Mouse (Mus musculus): ENCODE data around the gene Tas2r135. TPM values are rescaled to one million over a fixed set of nuclear protein-coding genes. Genes with fewer than 3 reads are reported as not detected.

Gene Tas2r135
- polyA plus RNA-seq, 1 experiment = not detected

GRCm38 (mm10) chr6:42398998-42399397 is 6.2 kb upstream of the Tas2r135 start:
- no peaks in the 10 kb centered on the region for H3K4me1 ChIP-seq (ENCODE audit: control insufficient read depth)
- no peaks in the 10 kb centered on the region for H3K27me3 ChIP-seq (ENCODE audit: control insufficient read depth)
- no peaks in the 10 kb centered on the region for H3K36me3 ChIP-seq (ENCODE audit: control insufficient read depth)
- H3K4me3 ChIP-seq (replicated peaks) = no peak overlapping the region
- no peak for TF ChIP-seq TAL1 (IDR thresholded peaks at IDR 0.05; ENCODE audit: low read length)
- no peak for TF ChIP-seq GATA1 (IDR thresholded peaks at IDR 0.05; ENCODE audit: low read length)
- no peaks in the 10 kb centered on the region for H3K9me3 ChIP-seq (ENCODE audit: control insufficient read depth, low read length)

GRCm38 (mm10) chr6:42399938-42400337 is 5.3 kb upstream of the Tas2r135 start, which contains the start of gene Tas2r143:
Gene Tas2r143, plus strand, starts transcription at chr6:42400238.
- H3K36me3 ChIP-seq (ENCODE audit: control insufficient read depth) = no peaks in the 10 kb centered on the region
- no peaks in the 10 kb centered on the region for H3K9me3 ChIP-seq (ENCODE audit: control insufficient read depth, low read length)
- TF ChIP-seq TAL1 (IDR thresholded peaks at IDR 0.05; ENCODE audit: low read length) (no peak), GATA1 (IDR thresholded peaks at IDR 0.05; ENCODE audit: low read length) (no peak)
- no peak within 1 kb of the TSS for H3K4me3 ChIP-seq (replicated peaks)
- H3K4me1 ChIP-seq (ENCODE audit: control insufficient read depth) = no peaks in the 10 kb centered on the region
- no peaks in the 10 kb centered on the region for H3K27me3 ChIP-seq (ENCODE audit: control insufficient read depth)

DNA sequence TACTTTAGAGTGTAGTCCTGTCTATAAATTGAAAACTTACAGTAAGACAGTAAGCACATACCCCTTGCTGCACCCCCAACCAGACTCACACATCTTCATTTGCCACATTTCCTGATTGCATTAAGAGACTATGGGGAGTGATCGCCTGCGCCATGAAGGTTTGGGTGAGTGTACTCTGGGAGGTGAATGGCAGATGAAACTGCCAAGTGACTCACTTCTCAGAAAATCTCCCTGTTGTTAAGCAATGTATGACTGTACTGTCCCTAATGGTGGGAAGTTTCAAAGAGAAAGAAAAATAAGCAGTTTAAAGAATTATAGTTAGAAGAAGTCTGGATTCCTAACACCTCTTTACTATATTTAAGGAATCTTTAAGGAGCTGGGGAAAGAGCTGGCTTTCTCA is 14.2 kb downstream of the Tas2r135 start:
- Histone ChIP-seq H3K36me3 (ENCODE audit: control insufficient read depth) (no peaks in the 10 kb centered on the region), H3K4me1 (ENCODE audit: control insufficient read depth) (no peaks in the 10 kb centered on the region), H3K9me3 (ENCODE audit: control insufficient read depth, low read length) (no peaks in the 10 kb centered on the region), H3K27me3 (ENCODE audit: control insufficient read depth) (no peaks in the 10 kb centered on the region), H3K4me3 (replicated peaks) (no peak overlapping the region)
- no peak for TF ChIP-seq GATA1 (IDR thresholded peaks at IDR 0.05; ENCODE audit: low read length)
- no peak for TF ChIP-seq TAL1 (IDR thresholded peaks at IDR 0.05; ENCODE audit: low read length)

- no peaks in the 10 kb centered on the region for H3K27me3 ChIP-seq (ENCODE audit: control insufficient read depth)
- H3K4me3 ChIP-seq (replicated peaks) = no peak overlapping the region
- TF ChIP-seq GATA1 (IDR thresholded peaks at IDR 0.05; ENCODE audit: low read length) (no peak), TAL1 (IDR thresholded peaks at IDR 0.05; ENCODE audit: low read length) (no peak)
- no peaks in the 10 kb centered on the region for H3K9me3 ChIP-seq (ENCODE audit: control insufficient read depth, low read length)
- H3K36me3 ChIP-seq (ENCODE audit: control insufficient read depth) = no peaks in the 10 kb centered on the region
- H3K4me1 ChIP-seq (ENCODE audit: control insufficient read depth) = no peaks in the 10 kb centered on the region
Observed at GRCm38 (mm10) chr6:42421439-42421838, 16.2 kb downstream of the Tas2r135 start.

DNA sequence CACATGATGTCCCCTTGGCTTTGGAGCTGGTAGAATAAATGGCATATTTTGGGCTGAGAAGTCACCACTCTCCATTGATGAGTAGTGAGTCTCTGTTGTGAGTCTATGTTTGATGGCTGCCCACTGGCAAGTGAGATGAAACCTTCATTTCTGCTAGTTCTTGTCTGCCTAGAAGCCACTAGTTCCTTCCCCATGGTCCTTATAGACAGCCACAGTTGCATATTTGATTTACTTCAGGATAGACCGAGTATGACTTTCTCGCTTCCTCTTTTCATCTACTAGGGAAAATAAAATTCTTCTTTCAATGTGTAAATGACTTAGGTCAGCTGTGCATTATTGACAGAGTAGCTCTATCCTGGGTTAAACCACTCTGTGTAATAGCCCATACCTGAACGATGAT is 19.2 kb downstream of the Tas2r135 start:
- TF ChIP-seq TAL1 (IDR thresholded peaks at IDR 0.05; ENCODE audit: low read length) (no peak), GATA1 (IDR thresholded peaks at IDR 0.05; ENCODE audit: low read length) (no peak)
- Histone ChIP-seq H3K9me3 (ENCODE audit: control insufficient read depth, low read length) (no peaks in the 10 kb centered on the region), H3K4me1 (ENCODE audit: control insufficient read depth) (no peaks in the 10 kb centered on the region), H3K27me3 (ENCODE audit: control insufficient read depth) (no peaks in the 10 kb centered on the region), H3K36me3 (ENCODE audit: control insufficient read depth) (no peaks in the 10 kb centered on the region), H3K4me3 (replicated peaks) (no peak overlapping the region)

DNA sequence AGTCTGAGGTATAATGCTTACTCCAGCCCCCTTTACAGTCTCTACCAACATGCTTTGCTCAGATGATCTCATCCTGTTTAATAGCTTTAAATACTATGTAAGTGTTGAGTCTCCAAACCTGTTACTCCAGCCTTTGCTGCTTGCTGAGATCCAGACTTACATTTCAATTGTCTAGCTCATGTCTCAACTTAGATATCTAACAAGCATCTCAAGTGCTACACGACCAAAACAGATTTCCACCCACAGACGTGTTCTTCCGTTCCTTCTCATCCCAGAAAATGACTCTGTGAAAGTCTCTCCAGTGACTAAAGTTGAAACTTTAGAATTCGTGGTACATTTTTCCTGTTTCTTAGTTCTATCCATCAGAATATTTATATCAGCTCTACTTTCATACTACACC is 21.1 kb downstream of the Tas2r135 start:
- Histone ChIP-seq H3K4me1 (ENCODE audit: control insufficient read depth) (no peaks in the 10 kb centered on the region), H3K9me3 (ENCODE audit: control insufficient read depth, low read length) (no peaks in the 10 kb centered on the region), H3K36me3 (ENCODE audit: control insufficient read depth) (no peaks in the 10 kb centered on the region), H3K27me3 (ENCODE audit: control insufficient read depth) (no peaks in the 10 kb centered on the region), H3K4me3 (replicated peaks) (no peak overlapping the region)
- TF ChIP-seq GATA1 (IDR thresholded peaks at IDR 0.05; ENCODE audit: low read length) (no peak), TAL1 (IDR thresholded peaks at IDR 0.05; ENCODE audit: low read length) (no peak)

GRCm38 (mm10) chr6:42433554-42433953 is 28.3 kb downstream of the Tas2r135 start:
- no peaks in the 10 kb centered on the region for H3K9me3 ChIP-seq (ENCODE audit: control insufficient read depth, low read length)
- no peaks in the 10 kb centered on the region for H3K4me1 ChIP-seq (ENCODE audit: control insufficient read depth)
- TF ChIP-seq TAL1 (IDR thresholded peaks at IDR 0.05; ENCODE audit: low read length) (no peak), GATA1 (IDR thresholded peaks at IDR 0.05; ENCODE audit: low read length) (no peak)
- no peak overlapping the region for H3K4me3 ChIP-seq (replicated peaks)
- H3K27me3 ChIP-seq (ENCODE audit: control insufficient read depth) = no peaks in the 10 kb centered on the region
- H3K36me3 ChIP-seq (ENCODE audit: control insufficient read depth) = no peaks in the 10 kb centered on the region

GRCm38 (mm10) chr6:42434446-42434845 is 29.2 kb downstream of the Tas2r135 start, which contains the start of gene Tas2r126:
Gene Tas2r126, plus strand, starts transcription at chr6:42434535.
- H3K4me3 ChIP-seq (replicated peaks) = no peak within 1 kb of the TSS
- H3K4me1 ChIP-seq (ENCODE audit: control insufficient read depth) = no peaks in the 10 kb centered on the region
- H3K27me3 ChIP-seq (ENCODE audit: control insufficient read depth) = no peaks in the 10 kb centered on the region
- H3K9me3 ChIP-seq (ENCODE audit: control insufficient read depth, low read length) = no peaks in the 10 kb centered on the region
- no peaks in the 10 kb centered on the region for H3K36me3 ChIP-seq (ENCODE audit: control insufficient read depth)
- TF ChIP-seq TAL1 (IDR thresholded peaks at IDR 0.05; ENCODE audit: low read length) = no peak

GRCm38 (mm10) chr6:42435490-42435889 is 30.3 kb downstream of the Tas2r135 start:
- Histone ChIP-seq H3K4me3 (replicated peaks) (no peak overlapping the region), H3K27me3 (ENCODE audit: control insufficient read depth) (no peaks in the 10 kb centered on the region), H3K4me1 (ENCODE audit: control insufficient read depth) (no peaks in the 10 kb centered on the region), H3K9me3 (ENCODE audit: control insufficient read depth, low read length) (no peaks in the 10 kb centered on the region), H3K36me3 (ENCODE audit: control insufficient read depth) (no peaks in the 10 kb centered on the region)
- TF ChIP-seq GATA1 (IDR thresholded peaks at IDR 0.05; ENCODE audit: low read length) = no peak
- TF ChIP-seq TAL1 (IDR thresholded peaks at IDR 0.05; ENCODE audit: low read length) = no peak

- TF ChIP-seq TAL1 (IDR thresholded peaks at IDR 0.05; ENCODE audit: low read length) = no peak
- TF ChIP-seq GATA1 (IDR thresholded peaks at IDR 0.05; ENCODE audit: low read length) = no peak
Observed at GRCm38 (mm10) chr6:42441395-42441794, 36.2 kb downstream of the Tas2r135 start.

More at GRCm38 (mm10) chr6:42441395-42441794, 36.2 kb downstream of the Tas2r135 start:
- Histone ChIP-seq H3K9me3 (ENCODE audit: control insufficient read depth, low read length) (no peaks in the 10 kb centered on the region), H3K4me3 (replicated peaks) (no peak overlapping the region), H3K36me3 (ENCODE audit: control insufficient read depth) (no peaks in the 10 kb centered on the region), H3K4me1 (ENCODE audit: control insufficient read depth) (no peaks in the 10 kb centered on the region), H3K27me3 (ENCODE audit: control insufficient read depth) (no peaks in the 10 kb centered on the region)
